Mouse (Mus musculus) liver (tissue): Measurements from ENCODE around the gene Sfi1.

Experiments
- DNase-seq: peaks from one replicate; pipeline ENCODE4 v3.0.0-alpha.2; 2020; ENCODE audit warnings: mixed read lengths

Sfi1 gene

GRCm38 (mm10) chr11:3101072-3101874 is 92.0 kb downstream of the Sfi1 start:
- DNase-seq: no peak

DNA sequence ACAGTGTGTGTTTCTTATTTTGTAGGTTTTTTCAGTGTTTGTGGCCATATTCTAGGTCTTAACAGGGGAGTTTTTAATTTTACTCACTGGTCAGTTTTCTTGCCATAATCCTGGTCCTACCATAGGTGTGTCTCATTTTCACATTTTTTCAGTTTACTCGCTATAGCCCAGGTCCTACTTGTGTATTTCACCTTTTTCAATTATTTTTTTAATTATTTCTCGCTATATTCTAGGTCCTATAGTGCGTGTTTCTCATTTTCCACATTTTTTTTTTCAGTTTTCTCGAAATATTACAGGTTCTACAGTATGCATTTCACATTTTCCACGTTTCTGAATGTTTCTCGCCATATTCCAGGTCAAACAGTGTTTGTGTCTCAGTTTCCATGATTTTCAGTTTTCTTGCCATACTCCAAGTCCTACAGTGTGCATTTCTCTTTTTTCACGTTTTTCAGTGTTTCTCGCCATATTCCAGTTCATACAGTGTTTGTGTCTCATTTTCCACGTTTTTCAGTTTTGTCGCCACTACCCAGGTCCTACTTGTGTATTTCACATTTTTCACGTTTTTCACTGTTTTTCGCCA is 93.1 kb downstream of the Sfi1 start:
- peak; percentile 42 for DNase-seq
